In genomic region chr12:107962852-107963251, GRCm38 (mm10) we compare ENCODE assay signal across 14 mouse cellular contexts. TPM values are rescaled to one million over a fixed set of nuclear protein-coding genes. Genes with fewer than 3 reads are reported as not detected.
A peak's percentile ranks its signal among the peaks of the same experiment; 100 is the strongest.
DNase-seq lines count a peak whose midpoint lies in the region; ATAC-seq and TF ChIP-seq lines count a peak whose summit lies in the region.
"Had no signal": no experiment of that assay in that cellular context is flagged by ENCODE, and none has a peak within 500 bp of the region (broad histone marks: within the 10 kb centered on the region; RNA-seq: fewer than 3 reads in every experiment).

No protein-coding gene starts in this region.

- H3K4me1 ChIP-seq in heart, embryonic 10.5 days: peaks cover 66% of the 10 kb centered on the region
- H3K4me1 ChIP-seq in forebrain, embryonic 13.5 days: peaks cover 95% of the 10 kb centered on the region
- peaks cover 5% of the 10 kb centered on the region; the same call in 1 of the 2 replicates for H3K4me1 ChIP-seq in midbrain, postnatal 0 days (ENCODE audit: insufficient read depth, low read length)
- H3K4me1 ChIP-seq: liver, embryonic 15.5 days had no signal

- peak overlapping the region; percentile 30; the same call in 1 of the 2 replicates for H3K27ac ChIP-seq in heart, embryonic 10.5 days
- peak overlapping the region; percentile 79; the same call in 1 of the 2 replicates for H3K27ac ChIP-seq in layer of hippocampus, adult 2 months
- H3K27ac ChIP-seq in forebrain, embryonic 13.5 days: peak overlapping the region; percentile 64
- no peak overlapping the region for H3K27ac ChIP-seq in midbrain, postnatal 0 days (ENCODE audit: low read depth, low read length)
- H3K27ac ChIP-seq: liver, embryonic 15.5 days; stomach, embryonic 15.5 days had no signal

- peak overlapping the region; percentile 10; the same call in 1 of the 2 replicates for H3K9ac ChIP-seq in forebrain, embryonic 13.5 days
- H3K9ac ChIP-seq in midbrain, postnatal 0 days (replicated peaks; ENCODE audit: low read length, poor library complexity, severe bottlenecking): 0 out of 2 replicates have a peak overlapping the region, but pooled peaks have one; percentile 19
- H3K9ac ChIP-seq: hindbrain, embryonic 12.5 days; liver, embryonic 15.5 days; stomach, embryonic 15.5 days had no signal

- H3K4me2 ChIP-seq in forebrain, embryonic 13.5 days: peak overlapping the region; percentile 24
- no peak overlapping the region for H3K4me2 ChIP-seq in midbrain, postnatal 0 days (ENCODE audit: low read depth, low read length, poor library complexity, severe bottlenecking)
- H3K4me2 ChIP-seq: hindbrain, embryonic 12.5 days; liver, embryonic 15.5 days; stomach, embryonic 15.5 days had no signal

- no peak for DNase-seq in heart, embryonic 10.5 days (ENCODE audit: low spot score)
- no peak for DNase-seq in heart, postnatal 25 days (ENCODE audit: low spot score)
- no peak for DNase-seq in layer of hippocampus, adult 2 months (ENCODE audit: low spot score in 2 of 2)
- DNase-seq in layer of hippocampus, adult 9-10 months (ENCODE audit: low spot score): no peak
- DNase-seq in midbrain, postnatal 0 days (ENCODE audit: low spot score): no peak
- DNase-seq in liver: no peak
- DNase-seq: adrenal gland, postnatal 14 days; cerebellum, postnatal 25 days had no signal

- no peak for ATAC-seq in forebrain, embryonic 13.5 days
- ATAC-seq in midbrain, postnatal 0 days (ENCODE audit: low FRiP score): no peak
- no peak for ATAC-seq in megakaryocyte progenitor cell, adult 5-6 weeks (replicated peaks; ENCODE audit: poor library complexity)

- H3K36me3 ChIP-seq in heart, embryonic 10.5 days: no peaks in the 10 kb centered on the region
- peaks cover 3% of the 10 kb centered on the region; the same call in 1 of the 2 replicates for H3K36me3 ChIP-seq in forebrain, embryonic 13.5 days (ENCODE audit: poor library complexity, severe bottlenecking)
- no peaks in the 10 kb centered on the region for H3K36me3 ChIP-seq in midbrain, postnatal 0 days (ENCODE audit: insufficient read depth, low read length)
- H3K36me3 ChIP-seq: hindbrain, embryonic 12.5 days; liver, embryonic 15.5 days; stomach, embryonic 15.5 days had no signal

- intact Hi-C loops in heart, postnatal 25 days (cut with DNase I): no loop called here

- no peak for TF ChIP-seq CTCF in layer of hippocampus, adult 2 months (conservative IDR thresholded peaks at IDR 0.05)
- no peak for TF ChIP-seq CTCF in midbrain, postnatal 0 days (IDR thresholded peaks at IDR 0.05)

- no peaks in the 10 kb centered on the region for H3K9me3 ChIP-seq in heart, embryonic 10.5 days
- H3K9me3 ChIP-seq in forebrain, embryonic 13.5 days (replicated peaks): no peaks in the 10 kb centered on the region
- no peaks in the 10 kb centered on the region for H3K9me3 ChIP-seq in midbrain, postnatal 0 days (ENCODE audit: low read length)
- H3K9me3 ChIP-seq: hindbrain, embryonic 12.5 days; liver, embryonic 15.5 days; stomach, embryonic 15.5 days had no signal

- WGBS in heart, embryonic 10.5 days: 45% methylated on average over 7 of the region's 7 CpGs
- 33% methylated on average over 7 of the region's 7 CpGs for WGBS in forebrain, embryonic 13.5 days
- WGBS in midbrain, postnatal 0 days: 61% methylated on average over 7 of the region's 7 CpGs

- peaks cover 18% of the 10 kb centered on the region; the same call in 1 of the 2 replicates for H3K27me3 ChIP-seq in heart, embryonic 10.5 days (ENCODE audit: insufficient read depth, poor library complexity, severe bottlenecking)
- no peaks in the 10 kb centered on the region for H3K27me3 ChIP-seq in forebrain, embryonic 13.5 days
- no peaks in the 10 kb centered on the region for H3K27me3 ChIP-seq in midbrain, postnatal 0 days (ENCODE audit: insufficient read depth, low read length)
- H3K27me3 ChIP-seq: hindbrain, embryonic 12.5 days; liver, embryonic 15.5 days; stomach, embryonic 15.5 days had no signal

- H3K4me3 ChIP-seq in heart, embryonic 10.5 days: no peak overlapping the region; the same call in 1 of the 2 replicates
- H3K4me3 ChIP-seq in layer of hippocampus, adult 2 months: no peak overlapping the region
- H3K4me3 ChIP-seq in forebrain, embryonic 13.5 days: no peak overlapping the region
- H3K4me3 ChIP-seq in midbrain, postnatal 0 days (ENCODE audit: low read depth, low read length): no peak overlapping the region
- H3K4me3 ChIP-seq: hindbrain, embryonic 12.5 days; liver, embryonic 15.5 days; stomach, embryonic 15.5 days had no signal

RNA-seq across cellular contexts. Expression of gene Bcl11b, which starts 40.5 kb away (rescaled TPM):
- polyA plus RNA-seq in heart, embryonic 10.5 days (2016; fragmentation: Nextera tagmentation; extraction: Ambion mirVana): 3.1 and 3.3 TPM in 2 replicates
- total RNA-seq in heart, postnatal 25 days (2021): 1 to 10 TPM; 1.1 to 1.6 TPM
- 100 to 1,000 TPM; 144 to 145 TPM for total RNA-seq in layer of hippocampus, adult 2 months (2021)
- polyA plus RNA-seq in forebrain, embryonic 13.5 days (2015; fragmentation: Nextera tagmentation; extraction: Ambion mirVana): 53.5 and 61.1 TPM in 2 replicates
- total RNA-seq in midbrain, postnatal 0 days (2014; rRNA removed): 55.2 and 56.8 TPM in 2 replicates
- polyA plus RNA-seq in midbrain, postnatal 0 days (2015; fragmentation: Nextera tagmentation; extraction: Ambion mirVana): 18.9 and 19.0 TPM in 2 replicates
- 0.02 TPM in 1 of 2 replicates, not detected in the other for total RNA-seq in megakaryocyte progenitor cell, adult 5-6 weeks (2015)
- total RNA-seq in megakaryocyte progenitor cell, adult 5-6 weeks (2017): 0.24 and 0.33 TPM in 2 replicates
- total RNA-seq: gastrocnemius, adult 18-20 months had no signal

Comparison
In these comparisons a context has a peak if more than half of its experiments do, and no peak if none do; other contexts are left out.
1. RNA of gene Bcl11b, which starts 40.5 kb away (total RNA-seq): 144 to 145 TPM in layer of hippocampus, adult 2 months and 55.2 to 56.8 TPM in midbrain, postnatal 0 days; 1.1 to 1.6 TPM in heart, postnatal 25 days and 0.02 to 0.33 TPM in megakaryocyte progenitor cell, adult 5-6 weeks; every median in the first group is over 10 times any median in the second.